Mouse (Mus musculus) R1 (cell line): Measurements from ENCODE around the gene Tdo2.

Experiments
- DNase-seq: peaks from one replicate; pipeline ENCODE4 v3.0.0-alpha.2; 2018; ENCODE audit warnings: low read depth, low spot score

Gene Tdo2

DNA sequence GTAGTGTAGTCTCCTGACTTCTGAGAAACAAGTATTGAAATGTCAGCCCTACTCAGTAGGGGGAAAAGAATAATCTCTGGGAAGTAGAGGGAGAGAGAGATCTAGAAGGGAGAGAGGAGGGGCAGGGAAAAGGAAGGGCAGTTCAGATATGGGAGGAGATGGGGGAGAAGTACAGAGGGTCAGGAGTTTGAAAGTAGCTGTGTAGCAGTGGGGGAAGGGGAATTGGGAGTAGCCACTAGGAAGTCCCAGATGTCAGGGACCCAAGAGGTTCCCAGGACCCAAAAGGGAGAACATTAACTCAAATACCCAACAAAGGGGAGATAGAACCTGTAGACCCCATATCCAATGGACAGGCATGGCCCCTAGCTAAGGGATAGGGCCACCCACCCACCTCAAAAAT is at the start of gene Tdo2:
Gene Tdo2, minus strand, starts transcription at position 101 of the 400 bp plus-strand sequence.
- no peak for DNase-seq

DNA sequence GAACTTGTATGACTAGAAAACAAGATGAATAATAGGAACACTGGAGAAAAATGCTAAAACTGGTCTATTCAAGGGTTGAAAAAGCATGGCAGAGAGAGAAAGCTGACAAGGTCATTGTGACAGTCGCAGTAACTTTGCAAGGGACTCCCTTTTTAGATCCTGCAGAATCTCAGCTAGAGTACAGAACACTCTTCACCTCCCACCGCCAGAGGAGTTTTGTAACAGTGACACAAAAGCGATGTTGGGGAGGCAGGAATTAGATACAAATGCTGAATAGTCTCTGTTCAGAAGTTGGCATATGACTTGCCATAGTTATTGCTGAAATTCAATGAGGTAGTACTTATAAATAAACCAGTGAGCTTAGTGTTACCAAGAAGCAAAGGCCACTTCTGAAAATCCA is 47.1 kb upstream of the Tdo2 start:
- no peak for DNase-seq

DNA sequence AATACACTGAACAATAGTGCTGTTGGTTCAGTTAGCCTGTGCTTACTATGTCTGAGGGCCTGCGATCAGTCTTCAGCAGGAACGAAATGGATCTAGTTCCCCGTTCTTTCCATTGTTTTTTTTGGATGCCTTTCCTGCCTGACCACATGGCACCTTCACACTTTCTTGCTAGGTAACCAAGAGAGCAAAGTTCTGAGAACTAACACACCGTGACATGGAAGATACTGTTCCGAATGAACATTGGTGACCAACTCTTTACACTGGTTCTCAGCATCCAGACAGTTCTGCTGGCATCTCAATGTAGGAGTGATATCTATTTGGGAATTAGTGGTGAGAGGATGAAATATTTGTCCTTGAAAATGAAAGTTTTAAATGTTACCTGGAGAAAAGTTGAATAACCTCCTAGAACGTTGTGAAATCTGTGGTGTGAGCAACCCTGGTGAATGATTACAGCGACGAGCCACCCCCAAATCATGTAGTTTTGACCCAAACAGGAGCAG is 46.5 kb upstream of the Tdo2 start:
- no peak for DNase-seq

DNA sequence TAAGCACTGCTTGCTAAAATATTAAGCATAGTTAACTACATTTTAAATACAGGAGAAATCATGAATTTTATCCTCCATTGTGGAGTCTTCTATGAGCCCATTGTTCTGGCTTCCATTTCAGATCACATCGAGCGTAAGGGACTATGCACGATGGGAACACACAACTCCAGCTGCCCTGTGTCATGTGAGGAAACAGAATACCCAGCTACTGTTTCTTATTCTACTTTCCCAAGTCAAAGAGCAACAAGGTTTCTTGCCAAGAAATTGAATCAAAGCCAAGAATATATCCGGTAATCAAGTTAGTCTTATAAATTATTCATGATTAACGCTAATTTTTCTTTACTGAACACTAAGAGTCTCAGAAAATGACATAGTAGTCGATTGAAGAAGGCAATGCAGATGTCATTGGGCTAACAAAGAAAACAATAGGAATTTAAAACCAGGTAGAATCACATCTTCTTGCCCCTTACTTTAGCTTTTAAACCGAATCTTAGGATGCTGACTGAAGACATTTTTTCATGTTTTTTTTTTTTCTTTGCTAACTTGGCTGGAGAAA is 38.2 kb upstream of the Tdo2 start:
- DNase-seq, result no peak

- DNase-seq, result no peak
Measured at GRCm38 (mm10) chr3:82007002-82007401, 31.0 kb upstream of the Tdo2 start.

GRCm38 (mm10) chr3:81995988-81996387 is 20.0 kb upstream of the Tdo2 start:
- peak; percentile 26 for DNase-seq

DNA sequence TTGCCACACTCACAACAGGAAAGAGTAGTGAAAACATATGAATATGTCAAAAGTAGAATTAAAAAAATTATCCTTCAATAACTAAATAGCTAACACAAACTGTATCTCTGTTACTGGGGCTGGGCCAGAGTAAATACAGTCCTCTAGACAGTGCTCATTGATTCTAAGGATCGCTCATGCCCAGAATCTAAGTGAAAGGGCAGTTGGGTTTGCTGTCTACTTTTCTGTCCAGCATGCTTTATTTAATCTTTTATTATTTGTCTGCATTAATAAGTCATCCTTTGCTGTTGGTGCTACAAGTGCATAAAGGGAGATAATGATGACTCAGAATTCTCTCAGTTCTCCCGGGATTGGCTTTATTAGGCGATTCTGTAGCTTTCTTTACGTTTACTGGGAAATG is 19.4 kb upstream of the Tdo2 start:
- DNase-seq, result no peak

DNA sequence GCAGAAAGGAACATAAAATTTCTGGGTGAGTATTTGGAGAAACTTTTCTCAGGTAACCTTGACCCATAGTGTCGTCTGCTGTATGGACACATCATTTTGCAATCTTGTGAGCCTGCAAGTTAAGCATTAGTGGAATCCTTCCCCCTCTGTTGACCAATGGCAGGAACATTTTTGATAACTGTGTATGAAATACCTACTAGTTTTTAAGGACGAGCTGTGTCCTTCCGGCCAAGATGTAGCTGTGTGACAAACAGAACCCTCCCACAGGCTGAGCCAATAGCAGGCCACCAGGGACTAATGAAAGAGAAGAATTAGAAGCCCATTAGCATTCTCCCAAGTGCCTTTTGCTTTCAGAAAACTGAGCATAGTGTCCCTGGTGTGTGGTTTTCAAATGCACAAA is 14.5 kb upstream of the Tdo2 start:
- DNase-seq, result no peak

- DNase-seq, result no peak
Measured at GRCm38 (mm10) chr3:81989692-81990141, 13.7 kb upstream of the Tdo2 start.

GRCm38 (mm10) chr3:81987628-81988027 is 11.6 kb upstream of the Tdo2 start:
- DNase-seq, result no peak

DNA sequence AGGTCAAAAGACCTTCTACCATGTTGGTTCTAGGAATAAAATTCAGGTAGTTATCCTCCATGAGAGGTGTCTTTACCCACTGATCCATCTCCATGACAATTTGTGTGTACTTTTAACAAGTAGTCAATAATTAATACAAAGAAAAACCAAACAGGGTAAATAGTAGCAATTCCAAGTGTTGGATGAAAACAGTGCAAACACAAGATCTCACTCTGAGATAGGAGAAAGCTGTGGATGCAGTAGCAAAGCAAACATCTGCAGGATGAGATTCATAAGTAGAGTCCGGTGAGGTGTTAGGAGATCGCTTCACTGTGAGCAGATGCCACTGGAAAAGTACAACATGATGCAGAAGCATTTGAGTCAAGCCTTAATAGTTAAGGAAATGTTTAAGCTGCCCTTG is 10.1 kb upstream of the Tdo2 start:
- DNase-seq, result no peak

DNA sequence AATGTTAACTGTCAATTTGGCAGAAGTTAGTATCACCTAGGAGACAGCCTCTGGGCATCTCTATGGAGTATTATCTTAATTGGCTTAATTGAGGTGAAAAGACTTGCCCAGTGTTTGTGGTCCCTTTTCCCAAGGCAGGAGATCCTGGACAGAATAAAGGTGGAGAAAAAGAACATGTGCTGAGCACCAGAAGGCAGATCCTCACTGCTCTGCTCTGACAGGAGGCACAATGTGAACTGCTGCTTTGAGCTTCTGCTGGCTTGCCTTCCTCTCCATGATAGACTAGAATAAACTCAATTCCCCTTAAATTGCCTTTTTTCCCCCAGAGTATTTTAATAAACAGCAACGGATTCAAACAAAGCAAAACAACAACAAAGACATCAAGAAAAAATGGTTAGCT is 9.1 kb upstream of the Tdo2 start:
- DNase-seq, result no peak

DNA sequence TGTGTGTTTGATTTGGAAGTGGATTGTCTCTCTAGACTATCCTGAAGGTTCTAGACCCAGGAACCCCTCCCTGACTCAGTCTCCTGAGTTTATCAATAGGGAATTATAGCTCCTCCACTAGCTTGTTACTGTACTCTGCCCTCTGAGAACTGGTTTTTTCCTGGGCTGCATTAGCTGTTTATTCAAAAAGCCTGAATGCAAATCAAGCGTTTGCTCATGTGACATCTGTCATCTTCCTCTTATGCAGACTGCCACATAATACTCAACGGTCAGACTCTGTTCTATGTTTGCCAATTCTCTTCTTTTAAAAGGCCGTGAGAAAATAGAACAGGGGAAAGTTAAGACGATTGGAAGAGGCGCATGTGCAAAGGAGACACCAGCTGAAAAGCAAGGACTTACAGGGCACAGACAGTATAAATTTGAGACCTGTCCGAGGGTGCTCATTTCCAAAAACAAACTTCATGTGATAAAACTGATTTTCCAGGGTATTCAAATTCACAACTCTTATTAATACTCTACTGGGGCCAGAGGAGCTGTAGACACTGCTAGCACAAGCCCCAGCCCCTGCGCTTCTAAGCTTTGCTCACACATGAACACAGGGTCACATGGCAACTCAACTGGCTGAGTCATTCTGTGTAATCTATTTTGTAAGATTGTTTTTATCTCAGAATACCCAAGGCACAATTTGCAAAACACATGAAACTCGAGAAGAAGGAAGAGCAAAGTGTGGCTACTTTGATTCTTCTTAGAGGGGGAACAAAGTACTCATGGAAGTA is 7.3 kb upstream of the Tdo2 start:
- no peak for DNase-seq

- DNase-seq, result no peak
Measured at GRCm38 (mm10) chr3:81981990-81982389, 6.0 kb upstream of the Tdo2 start, which contains the start of gene Asic5. Gene Asic5 (plus strand): TSS chr3:81982290.

- DNase-seq, result no peak
Measured at GRCm38 (mm10) chr3:81981576-81981975, 5.6 kb upstream of the Tdo2 start.

DNA sequence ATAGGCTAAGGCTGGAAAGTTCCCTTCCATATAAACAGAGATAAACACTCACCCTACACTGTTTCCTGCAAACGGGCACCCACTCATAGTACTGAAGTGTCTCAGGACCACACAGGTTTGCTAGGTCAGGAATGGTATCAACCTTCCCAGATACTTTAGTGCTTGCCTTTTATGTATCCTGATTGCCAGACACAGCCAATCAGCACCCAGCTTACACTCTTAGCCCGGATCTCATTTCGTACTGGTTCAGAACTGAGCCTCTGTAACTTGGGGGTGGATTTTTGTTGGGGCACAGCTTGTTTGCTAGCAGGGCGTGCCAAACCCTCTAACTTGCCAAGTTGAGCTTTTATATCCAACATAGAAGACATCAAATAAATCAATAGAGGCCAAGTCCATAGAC is 395 bp downstream of the Tdo2 start:
- no peak for DNase-seq

- DNase-seq, result no peak
Measured at GRCm38 (mm10) chr3:81964596-81964995, 11.4 kb downstream of the Tdo2 start.

GRCm38 (mm10) chr3:81963768-81964167 is 12.2 kb downstream of the Tdo2 start:
- DNase-seq, result no peak

DNA sequence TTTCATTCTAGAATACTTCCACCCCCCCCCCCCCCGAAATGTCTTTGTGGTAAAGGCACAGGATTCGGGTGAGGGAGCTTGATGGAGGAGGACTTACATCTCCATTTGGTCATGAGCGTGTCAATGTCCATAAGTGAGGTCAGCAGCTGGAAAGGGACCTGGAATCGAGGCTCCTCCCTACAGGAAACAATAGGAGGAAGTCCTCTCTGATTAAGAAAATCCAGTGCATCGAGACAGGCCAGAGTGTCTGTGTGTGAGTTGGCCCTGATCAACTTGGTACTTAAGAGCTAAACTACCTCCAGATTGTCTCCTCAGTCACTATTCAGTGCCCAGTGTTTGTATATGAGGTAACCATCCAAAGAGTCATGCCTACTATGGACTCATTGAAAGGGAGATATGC is 14.7 kb downstream of the Tdo2 start:
- no peak for DNase-seq

- no peak for DNase-seq
Measured at GRCm38 (mm10) chr3:81957484-81957883, 18.5 kb downstream of the Tdo2 start.

DNA sequence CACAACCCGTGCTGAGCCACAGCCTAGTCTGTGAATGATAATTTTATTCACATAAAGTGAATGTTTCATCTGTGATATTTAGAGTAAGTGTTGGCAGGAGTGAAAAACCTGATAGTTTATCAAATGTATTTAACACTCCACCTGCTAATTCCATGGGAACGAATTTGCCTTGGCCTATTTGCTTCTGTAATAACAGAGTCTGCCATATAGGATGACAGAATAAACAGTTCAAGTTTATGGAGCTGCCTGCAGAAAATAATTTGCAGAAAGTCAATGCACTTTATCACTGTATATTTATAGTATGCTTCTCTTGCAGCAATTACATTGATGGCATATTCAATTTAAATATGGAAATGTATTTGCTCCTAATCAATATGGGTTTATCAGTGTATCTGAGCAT is 24.2 kb downstream of the Tdo2 start:
- no peak for DNase-seq

GRCm38 (mm10) chr3:81949048-81949447 is 27.0 kb downstream of the Tdo2 start:
- no peak for DNase-seq

- DNase-seq, result no peak
Measured at GRCm38 (mm10) chr3:81944851-81945393, 31.1 kb downstream of the Tdo2 start.
